Mouse (Mus musculus) heart, postnatal 14 days (tissue): ENCODE results near the gene Elmo2. TPM values are rescaled to one million over a fixed set of nuclear protein-coding genes. Genes with fewer than 3 reads are reported as not detected.

Experiments used
- DNase-seq, 2 experiments: peaks; one replicate each; pipeline ENCODE4 v3.0.0; 2021 to 2022
- intact Hi-C: fragments of 180-260 bp; cut with DNase I; formaldehyde crosslinking; loops from one replicate; pipeline ENCODE4 v1.15.1; 2025
- total RNA-seq, 2 experiments: library from RNA; stranded (reverse); gene quantifications; 2 replicates each; pipeline ENCODE4 v1.2.3; 2021

Elmo2 gene
- total RNA-seq, 2 experiments from 2014 or later = 22.2 to 25.1 TPM

GRCm38 (mm10) chr2:165239533-165240144, 86.6 kb downstream of the Elmo2 start:
- intact Hi-C loops = loop anchor here (5.0 kb wide), 1 partner anchor 38 kb away; no protein-coding TSS in a partner anchor
- DNase-seq = peak in 1 of 2 experiments; percentile 14

- intact Hi-C loops = loop anchor here (5.0 kb wide), 1 partner anchor 39 kb away; no protein-coding TSS in a partner anchor
- no peak for DNase-seq
Observed at GRCm38 (mm10) chr2:165238416-165239145, 87.7 kb downstream of the Elmo2 start.

Other genes starting within 250 kb of the Elmo2 start
- gene 1700025C18Rik, start 235.7 kb downstream of the Elmo2 start, total RNA-seq = not detected
- gene Cdh22, start 91.6 kb downstream of the Elmo2 start, total RNA-seq = under 1 TPM; 0.17 to 0.22 TPM
- gene Slc35c2, start 38.6 kb downstream of the Elmo2 start, total RNA-seq = 10 to 100 TPM; 16.9 to 17.4 TPM
- gene Zfp663, start 42.2 kb upstream of the Elmo2 start, total RNA-seq = not detected
- 1 to 10 TPM; 2.9 to 3.0 TPM for gene Zfp334, start 61.8 kb upstream of the Elmo2 start, total RNA-seq
- gene Ocstamp, start 73.9 kb upstream of the Elmo2 start, total RNA-seq = not detected
- under 1 TPM; 0.34 to 0.38 TPM for gene Slc13a3, start 146.8 kb upstream of the Elmo2 start, total RNA-seq
- gene Trp53rka, start 166.8 kb upstream of the Elmo2 start, total RNA-seq = 10 to 100 TPM; 10.6 to 10.9 TPM
- 1 to 10 TPM; 3.4 to 4.4 TPM for gene Slc2a10, start 177.3 kb upstream of the Elmo2 start, total RNA-seq